ENCODE assay signal across 28 mouse cellular contexts in genomic region chr17:84590065-84590464, GRCm38 (mm10). TPM values are rescaled to one million over a fixed set of nuclear protein-coding genes. Genes with fewer than 3 reads are reported as not detected.
A peak's percentile ranks its signal among the peaks of the same experiment; 100 is the strongest.
DNase-seq lines count a peak whose midpoint lies in the region; ATAC-seq and TF ChIP-seq lines count a peak whose summit lies in the region.
"Had no signal": no experiment of that assay in that cellular context is flagged by ENCODE, and none has a peak within 500 bp of the region (broad histone marks: within the 10 kb centered on the region; RNA-seq: fewer than 3 reads in every experiment).

No protein-coding gene starts in this region.

- no peak overlapping the region for H3K9ac ChIP-seq in intestine, embryonic 14.5 days (ENCODE audit: low read length)
- no peak overlapping the region for H3K9ac ChIP-seq in intestine, embryonic 15.5 days
- no peak overlapping the region for H3K9ac ChIP-seq in kidney, postnatal 0 days (ENCODE audit: low read depth, low read length)
- no peak overlapping the region for H3K9ac ChIP-seq in hindbrain, embryonic 12.5 days
- H3K9ac ChIP-seq: embryonic facial prominence, embryonic 13.5 days; embryonic facial prominence, embryonic 15.5 days; forebrain, embryonic 12.5 days had no signal

- no peak for TF ChIP-seq CTCF in kidney, postnatal 0 days (IDR thresholded peaks at IDR 0.05; ENCODE audit: low read depth)

- H3K4me3 ChIP-seq in intestine, embryonic 14.5 days (ENCODE audit: low read depth, low read length), result no peak overlapping the region
- H3K4me3 ChIP-seq in intestine, embryonic 15.5 days (replicated peaks), result no peak overlapping the region
- H3K4me3 ChIP-seq in kidney, postnatal 0 days (replicated peaks; ENCODE audit: low read depth, low read length), result no peak overlapping the region
- no peak overlapping the region for H3K4me3 ChIP-seq in hindbrain, embryonic 12.5 days
- H3K4me3 ChIP-seq: embryonic facial prominence, embryonic 13.5 days; embryonic facial prominence, embryonic 15.5 days; erythroblast, embryonic 14.5 days; forebrain, embryonic 10.5 days; forebrain, embryonic 12.5 days had no signal

- peaks cover 44% of the 10 kb centered on the region for H3K36me3 ChIP-seq in intestine, embryonic 14.5 days (ENCODE audit: control insufficient read depth, insufficient read depth, low read length)
- peaks cover 10% of the 10 kb centered on the region; the same call in 1 of the 2 replicates for H3K36me3 ChIP-seq in intestine, embryonic 15.5 days
- H3K36me3 ChIP-seq in kidney, postnatal 0 days (ENCODE audit: insufficient read depth, low read length), result peaks cover 25% of the 10 kb centered on the region
- 0 out of 2 replicates have a peak, but pooled peaks cover 6% of the 10 kb centered on the region for H3K36me3 ChIP-seq in hindbrain, embryonic 12.5 days
- H3K36me3 ChIP-seq: G1E had no signal

- DNase-seq in heart, adult 11 months, result peak; percentile 50
- no peak for DNase-seq in heart, postnatal 14 days
- DNase-seq in intestine, embryonic 14.5 days (ENCODE audit: low spot score), result peak; percentile 36
- DNase-seq in kidney, postnatal 0 days (ENCODE audit: low spot score), result no peak
- DNase-seq in kidney, postnatal 14 days, result no peak
- DNase-seq: adrenal gland, adult 8-10 months; adrenal gland, postnatal 14 days; adrenal gland, postnatal 36 days; B cell, adult 2 months; cerebellum, adult 11-12 months; cerebellum, adult 2 months; cerebellum, adult 9-10 months; cerebellum, postnatal 10 days; cerebellum, postnatal 25 days; embryo, embryonic 11 days had no signal

- WGBS in intestine, embryonic 14.5 days, result 91% methylated on average over 7 of the region's 7 CpGs
- WGBS in intestine, embryonic 15.5 days, result 93% methylated on average over 7 of the region's 7 CpGs
- 85% methylated on average over 7 of the region's 7 CpGs for WGBS in kidney, postnatal 0 days
- 95% methylated on average over 7 of the region's 7 CpGs for WGBS in hindbrain, embryonic 12.5 days

- no peak for ATAC-seq in intestine, embryonic 14.5 days (replicated peaks; ENCODE audit: low FRiP score, low TSS enrichment, low read depth)
- no peak for ATAC-seq in intestine, embryonic 15.5 days
- peak; percentile 69; the same call in 1 of the 2 replicates for ATAC-seq in kidney, postnatal 0 days (replicated peaks; ENCODE audit: low FRiP score, low read depth)
- no peak for ATAC-seq in hindbrain, embryonic 12.5 days (ENCODE audit: low FRiP score)
- ATAC-seq: activated CD4-positive, CD25-positive, alpha-beta regulatory T cell, adult 4 months; CD4-positive, CD25-positive, alpha-beta regulatory T cell, adult 4 months; forebrain, embryonic 14.5 days; Patski had no signal

- H3K9me3 ChIP-seq in intestine, embryonic 14.5 days (ENCODE audit: control insufficient read depth, low read length), result no peaks in the 10 kb centered on the region
- H3K9me3 ChIP-seq in intestine, embryonic 15.5 days, result no peaks in the 10 kb centered on the region
- H3K9me3 ChIP-seq in kidney, postnatal 0 days (replicated peaks; ENCODE audit: low read length), result no peaks in the 10 kb centered on the region
- no peaks in the 10 kb centered on the region for H3K9me3 ChIP-seq in hindbrain, embryonic 12.5 days (replicated peaks)
- H3K9me3 ChIP-seq: embryonic facial prominence, embryonic 13.5 days; embryonic facial prominence, embryonic 15.5 days; forebrain, embryonic 10.5 days; forebrain, embryonic 12.5 days; G1E had no signal

- H3K4me2 ChIP-seq in intestine, embryonic 14.5 days (ENCODE audit: low read length), result no peak overlapping the region
- H3K4me2 ChIP-seq in intestine, embryonic 15.5 days (replicated peaks), result no peak overlapping the region
- H3K4me2 ChIP-seq in kidney, postnatal 0 days (ENCODE audit: low read length), result no peak overlapping the region
- no peak overlapping the region for H3K4me2 ChIP-seq in hindbrain, embryonic 12.5 days (replicated peaks)
- H3K4me2 ChIP-seq: embryonic facial prominence, embryonic 13.5 days; embryonic facial prominence, embryonic 15.5 days; forebrain, embryonic 12.5 days had no signal

- no peaks in the 10 kb centered on the region for H3K27me3 ChIP-seq in intestine, embryonic 14.5 days (replicated peaks; ENCODE audit: control insufficient read depth, insufficient read depth, low read length)
- H3K27me3 ChIP-seq in intestine, embryonic 15.5 days (replicated peaks), result no peaks in the 10 kb centered on the region
- no peaks in the 10 kb centered on the region for H3K27me3 ChIP-seq in kidney, postnatal 0 days (ENCODE audit: insufficient read depth, low read length)
- no peaks in the 10 kb centered on the region for H3K27me3 ChIP-seq in hindbrain, embryonic 12.5 days
- H3K27me3 ChIP-seq: CH12.LX; embryonic facial prominence, embryonic 13.5 days; embryonic facial prominence, embryonic 15.5 days; forebrain, embryonic 12.5 days; Patski had no signal

- H3K27ac ChIP-seq in intestine, embryonic 14.5 days (ENCODE audit: low read depth), result no peak overlapping the region
- no peak overlapping the region for H3K27ac ChIP-seq in intestine, embryonic 15.5 days
- H3K27ac ChIP-seq in kidney, postnatal 0 days, result no peak overlapping the region
- H3K27ac ChIP-seq in hindbrain, embryonic 12.5 days, result no peak overlapping the region
- H3K27ac ChIP-seq: embryonic facial prominence, embryonic 13.5 days; embryonic facial prominence, embryonic 15.5 days; forebrain, embryonic 12.5 days had no signal

- intact Hi-C loops in heart, postnatal 14 days (cut with DNase I), result no loop called here

- H3K4me1 ChIP-seq in intestine, embryonic 14.5 days (replicated peaks; ENCODE audit: control insufficient read depth, insufficient read depth, low read length), result no peaks in the 10 kb centered on the region
- H3K4me1 ChIP-seq in intestine, embryonic 15.5 days (replicated peaks), result no peaks in the 10 kb centered on the region
- no peaks in the 10 kb centered on the region for H3K4me1 ChIP-seq in kidney, postnatal 0 days (replicated peaks; ENCODE audit: insufficient read depth, low read length)
- H3K4me1 ChIP-seq in hindbrain, embryonic 12.5 days, result no peaks in the 10 kb centered on the region
- H3K4me1 ChIP-seq: forebrain, embryonic 10.5 days; forebrain, embryonic 12.5 days had no signal

RNA-seq across cellular contexts. Expression of gene Dync2li1, which starts 36.2 kb away (rescaled TPM):
- 1 to 10 TPM; 2.8 to 4.7 TPM for total RNA-seq in heart, postnatal 14 days (2021)
- 29.6 and 31.1 TPM in 2 replicates for polyA plus RNA-seq in intestine, embryonic 14.5 days (2014; fragmentation: Nextera tagmentation; extraction: Ambion mirVana)
- 21.9 and 24.7 TPM in 2 replicates for polyA plus RNA-seq in intestine, embryonic 15.5 days (2015; fragmentation: Nextera tagmentation; extraction: Ambion mirVana)
- 59.9 and 61.2 TPM in 2 replicates for polyA plus RNA-seq in kidney, postnatal 0 days (2015; fragmentation: Nextera tagmentation; extraction: Ambion mirVana)
- 34.9 and 37.7 TPM in 2 replicates for polyA plus RNA-seq in hindbrain, embryonic 12.5 days (2016; fragmentation: Nextera tagmentation; extraction: Ambion mirVana)
- total RNA-seq: G1E had no signal
- polyA plus RNA-seq: erythroblast, embryonic 14.5 days; G1E had no signal

Comparison
In these comparisons a context has a peak if more than half of its experiments do, and no peak if none do; other contexts are left out.
1. DNase-seq: peak in heart, adult 11 months (single experiment) and intestine, embryonic 14.5 days (single experiment); none in heart, postnatal 14 days (0 of 2), kidney, postnatal 0 days (single experiment) and kidney, postnatal 14 days (single experiment).